Mouse (Mus musculus) macrophage (primary cell): ENCODE data around the gene Sytl3. TPM values are rescaled to one million over a fixed set of nuclear protein-coding genes. Genes with fewer than 3 reads are reported as not detected.

Experiments used
- H3K27ac ChIP-seq: fragments of 350-480 bp; formaldehyde crosslinking; 2 replicates; pipeline ENCODE4 v1.9.0; 2021
- H3K36me3 ChIP-seq: fragments of 350-480 bp; formaldehyde crosslinking; 2 replicates; pipeline ENCODE4 v1.9.0; 2021; ENCODE audit errors: inconsistent target
- H3K4me3 ChIP-seq: fragments of 350-480 bp; formaldehyde crosslinking; 2 replicates; pipeline ENCODE4 v1.9.0; 2021; ENCODE audit errors: inconsistent target
- H3K79me2 ChIP-seq: fragments of 350-480 bp; formaldehyde crosslinking; 2 replicates; pipeline ENCODE4 v1.9.0; 2021; ENCODE audit errors: inconsistent target
- WGBS: methylation state at CpG from one replicate; pipeline ENCODE4 v1.1.7; 2026; ENCODE audit warnings: inconsistent platforms; ENCODE audit not compliant: missing documents; 5-methylcytosine and 5-hydroxymethylcytosine counted together
- polyA plus RNA-seq: library from polyadenylated mRNA; stranded (reverse); fragments of 250-400 nt; gene quantifications from 3 replicates; pipeline ENCODE4 v1.2.4, GENCODE M21; 2018; ENCODE audit warnings: inconsistent platforms

Sytl3 gene
- polyA plus RNA-seq, 1 experiment from 2014 or later = 0.23 TPM

- no peaks in the 10 kb centered on the region for H3K36me3 ChIP-seq
- WGBS = 94% methylated on average over 6 of the region's 6 CpGs
- no peak overlapping the region for H3K27ac ChIP-seq
- peaks cover 92% of the 10 kb centered on the region for H3K79me2 ChIP-seq
- no peak overlapping the region for H3K4me3 ChIP-seq
Measured at GRCm38 (mm10) chr17:6776123-6776522, 117.2 kb downstream of the Sytl3 start.

GRCm38 (mm10) chr17:6776576-6776975 lies 117.7 kb downstream of the Sytl3 start:
- Histone ChIP-seq H3K36me3 (no peaks in the 10 kb centered on the region), H3K79me2 (peaks cover 92% of the 10 kb centered on the region), H3K4me3 (no peak overlapping the region), H3K27ac (no peak overlapping the region)
- WGBS = 93% methylated on average over 5 of the region's 5 CpGs

- WGBS = 93% methylated on average over 6 of the region's 6 CpGs
- Histone ChIP-seq H3K4me3 (no peak overlapping the region), H3K79me2 (peaks cover 92% of the 10 kb centered on the region), H3K36me3 (no peaks in the 10 kb centered on the region), H3K27ac (no peak overlapping the region)
Measured at GRCm38 (mm10) chr17:6777061-6777460, 118.2 kb downstream of the Sytl3 start.

GRCm38 (mm10) chr17:6777629-6778331 lies 118.9 kb downstream of the Sytl3 start:
- Histone ChIP-seq H3K36me3 (no peaks in the 10 kb centered on the region), H3K4me3 (peak overlapping the region; percentile 52; the same call in 1 of the 2 replicates), H3K27ac (peak overlapping the region; percentile 82; the same call in 1 of the 2 replicates), H3K79me2 (peaks cover 88% of the 10 kb centered on the region)
- WGBS = 57% methylated on average over 12 of the region's 12 CpGs

GRCm38 (mm10) chr17:6778332-6778683 lies 119.4 kb downstream of the Sytl3 start:
- Histone ChIP-seq H3K36me3 (no peaks in the 10 kb centered on the region), H3K79me2 (peaks cover 83% of the 10 kb centered on the region)
- WGBS = 0% methylated on average over 9 of the region's 9 CpGs

GRCm38 (mm10) chr17:6778771-6779509 lies 120.0 kb downstream of the Sytl3 start:
- WGBS = 19% methylated on average over 23 of the region's 23 CpGs
- Histone ChIP-seq H3K79me2 (peaks cover 76% of the 10 kb centered on the region), H3K36me3 (no peaks in the 10 kb centered on the region), H3K27ac (peak overlapping the region; percentile 82), H3K4me3 (peak overlapping the region; percentile 52)

More at GRCm38 (mm10) chr17:6778332-6778683, 119.4 kb downstream of the Sytl3 start:
- H3K4me3 ChIP-seq = peak overlapping the region; percentile 52
- H3K27ac ChIP-seq = peak overlapping the region; percentile 82

GRCm38 (mm10) chr17:6779632-6780031 lies 120.7 kb downstream of the Sytl3 start:
- H3K27ac ChIP-seq = 0 out of 2 replicates have a peak overlapping the region, but pooled peaks have one; percentile 82

GRCm38 (mm10) chr17:6780521-6781115 lies 121.7 kb downstream of the Sytl3 start:
- peaks cover 60% of the 10 kb centered on the region for H3K79me2 ChIP-seq
- no peak overlapping the region for H3K27ac ChIP-seq
- H3K4me3 ChIP-seq = no peak overlapping the region
- WGBS = 68% methylated on average over 4 of the region's 4 CpGs
- no peaks in the 10 kb centered on the region for H3K36me3 ChIP-seq

More at GRCm38 (mm10) chr17:6779632-6780031, 120.7 kb downstream of the Sytl3 start:
- H3K36me3 ChIP-seq = no peaks in the 10 kb centered on the region
- H3K79me2 ChIP-seq = peaks cover 69% of the 10 kb centered on the region
- WGBS = 58% methylated on average over 7 of the region's 7 CpGs
- no peak overlapping the region for H3K4me3 ChIP-seq

GRCm38 (mm10) chr17:6781273-6781672 lies 122.4 kb downstream of the Sytl3 start:
- Histone ChIP-seq H3K4me3 (peak overlapping the region; percentile 88), H3K36me3 (no peaks in the 10 kb centered on the region), H3K27ac (no peak overlapping the region), H3K79me2 (peaks cover 53% of the 10 kb centered on the region)
- 44% methylated on average over 6 of the region's 6 CpGs for WGBS

GRCm38 (mm10) chr17:6782033-6782526 lies 123.2 kb downstream of the Sytl3 start:
- Histone ChIP-seq H3K27ac (peak overlapping the region; percentile 55), H3K36me3 (no peaks in the 10 kb centered on the region), H3K4me3 (peak overlapping the region; percentile 88), H3K79me2 (peaks cover 45% of the 10 kb centered on the region)
- WGBS = under 1% methylated on average over 21 of the region's 21 CpGs

- Histone ChIP-seq H3K4me3 (peak within 1 kb of the TSS; percentile 88), H3K79me2 (peaks cover 40% of the 10 kb centered on the region), H3K27ac (peak within 1 kb of the TSS; percentile 55), H3K36me3 (no peaks in the 10 kb centered on the region)
- 1% methylated on average over 50 of the region's 52 CpGs for WGBS
Measured at GRCm38 (mm10) chr17:6782611-6783005, 123.7 kb downstream of the Sytl3 start, which contains the start of gene Ezr. Ezr (minus strand) TSS chr17:6782784.

- H3K4me3 ChIP-seq = peak overlapping the region; percentile 12; the same call in 1 of the 2 replicates
- H3K36me3 ChIP-seq = no peaks in the 10 kb centered on the region
- WGBS = 3% methylated on average over 52 of the region's 58 CpGs
- no peak overlapping the region for H3K27ac ChIP-seq
- H3K79me2 ChIP-seq = peaks cover 35% of the 10 kb centered on the region
Measured at GRCm38 (mm10) chr17:6783006-6783661, 124.2 kb downstream of the Sytl3 start.

- Histone ChIP-seq H3K27ac (no peak overlapping the region), H3K79me2 (peaks cover 35% of the 10 kb centered on the region), H3K4me3 (no peak overlapping the region; the same call in 1 of the 2 replicates), H3K36me3 (no peaks in the 10 kb centered on the region)
- 78% methylated on average over 10 of the region's 10 CpGs for WGBS
Measured at GRCm38 (mm10) chr17:6783756-6784357, 125.0 kb downstream of the Sytl3 start.

GRCm38 (mm10) chr17:6787241-6787640 lies 128.3 kb downstream of the Sytl3 start:
- Histone ChIP-seq H3K4me3 (no peak overlapping the region), H3K27ac (no peak overlapping the region), H3K79me2 (peaks cover 1% of the 10 kb centered on the region; the same call in 1 of the 2 replicates), H3K36me3 (no peaks in the 10 kb centered on the region)
- WGBS = 84% methylated on average over 4 of the region's 4 CpGs
